Mouse (Mus musculus) fat pad, adult 2 months (tissue): ENCODE data around the gene Cdc42bpg.

Source experiments
- DNase-seq: peaks from one replicate; pipeline ENCODE4 v3.0.0-alpha.2; 2011; ENCODE audit warnings: low read depth, low spot score; ENCODE audit errors: extremely low read depth

Gene Cdc42bpg

GRCm38 (mm10) chr19:6321786-6322621 is 15.7 kb downstream of the Cdc42bpg start:
- DNase-seq: no peak

GRCm38 (mm10) chr19:6324751-6325150 is 18.5 kb downstream of the Cdc42bpg start:
- DNase-seq: no peak

GRCm38 (mm10) chr19:6331178-6331577 is 24.9 kb downstream of the Cdc42bpg start:
- no peak for DNase-seq

GRCm38 (mm10) chr19:6331719-6332516 is 25.7 kb downstream of the Cdc42bpg start:
- no peak for DNase-seq

GRCm38 (mm10) chr19:6333761-6334595 is 27.7 kb downstream of the Cdc42bpg start:
- DNase-seq: no peak

GRCm38 (mm10) chr19:6334673-6335457 is 28.6 kb downstream of the Cdc42bpg start, which contains the start of gene Men1:
TSS of gene Men1 (plus strand) at chr19:6334979.
- peak; percentile 93 for DNase-seq

GRCm38 (mm10) chr19:6335458-6335827 is 29.2 kb downstream of the Cdc42bpg start:
- DNase-seq: no peak

- DNase-seq: no peak
Measured at GRCm38 (mm10) chr19:6336920-6337319, 30.7 kb downstream of the Cdc42bpg start.

- DNase-seq: no peak
Measured at GRCm38 (mm10) chr19:6338171-6338570, 31.9 kb downstream of the Cdc42bpg start.

GRCm38 (mm10) chr19:6338716-6339115 is 32.5 kb downstream of the Cdc42bpg start:
- no peak for DNase-seq

GRCm38 (mm10) chr19:6339191-6339590 is 32.9 kb downstream of the Cdc42bpg start:
- no peak for DNase-seq

- DNase-seq: no peak
Measured at GRCm38 (mm10) chr19:6339890-6340504, 33.7 kb downstream of the Cdc42bpg start.

GRCm38 (mm10) chr19:6340524-6341452 is 34.5 kb downstream of the Cdc42bpg start, which contains the start of gene Map4k2:
TSS of gene Map4k2 (plus strand) at chr19:6341135.
- DNase-seq: no peak

GRCm38 (mm10) chr19:6341453-6342077 is 35.3 kb downstream of the Cdc42bpg start:
- DNase-seq: no peak

- no peak for DNase-seq
Measured at GRCm38 (mm10) chr19:6342276-6342933, 36.1 kb downstream of the Cdc42bpg start.

- DNase-seq: no peak
Measured at GRCm38 (mm10) chr19:6343066-6343925, 37.0 kb downstream of the Cdc42bpg start.

- no peak for DNase-seq
Measured at GRCm38 (mm10) chr19:6343996-6344395, 37.7 kb downstream of the Cdc42bpg start.
